Mouse (Mus musculus) ES-Bruce4 (cell line): ENCODE measurements around the gene Gas7.

Experiments
- CTCF ChIP-seq: IDR thresholded peaks from one replicate; pipeline ENCODE4 v1.8.1; 2011; ENCODE audit warnings: low read depth, low read length
- EP300 ChIP-seq: IDR thresholded peaks from 2 replicates; pipeline ENCODE4 v1.6.1; 2011; ENCODE audit warnings: low read depth, low read length; ENCODE audit not compliant: insufficient read depth
- POLR2A ChIP-seq: IDR thresholded peaks from one replicate; pipeline ENCODE4 v1.8.1; 2011; ENCODE audit warnings: low read length; ENCODE audit not compliant: insufficient read depth

DNA sequence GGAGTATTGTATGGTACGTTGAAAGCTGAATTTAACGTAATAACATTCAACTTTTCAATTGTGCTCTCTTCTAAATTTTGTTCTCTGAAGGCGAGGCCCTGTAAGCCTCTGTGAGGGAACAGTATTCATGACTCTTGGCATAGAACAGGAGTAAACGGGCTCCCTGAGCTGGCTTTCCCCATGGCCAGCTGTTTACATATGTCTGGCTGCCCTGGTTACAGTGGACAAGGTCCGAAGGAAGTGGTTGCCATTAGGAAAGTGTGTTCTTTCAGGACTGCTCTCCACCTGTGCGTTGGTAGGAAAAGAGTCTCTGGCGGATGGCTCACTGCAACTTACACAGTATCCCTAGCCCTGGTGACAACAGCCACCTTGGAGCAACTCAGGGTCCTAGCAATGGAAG is 171.9 kb downstream of the Gas7 start:
- TF ChIP-seq POLR2A (no peak), CTCF (no peak), EP300 (no peak)
